Mouse (Mus musculus): ENCODE results near the gene Hsd11b2.
"Not testable (repeated sequence)": the region's sequence is repeated elsewhere in the genome, so short reads cannot be mapped to it uniquely, and the experiment has no call there.

Hsd11b2 gene

GRCm38 (mm10) chr8:105562863-105563262, 44.3 kb downstream of the Hsd11b2 start:
- no peak for DNase-seq (ENCODE audit: low read depth, low spot score)

GRCm38 (mm10) chr8:105563871-105564270, 45.3 kb downstream of the Hsd11b2 start:
- DNase-seq (ENCODE audit: low read depth, low spot score) = no peak

GRCm38 (mm10) chr8:105564573-105565229, 46.1 kb downstream of the Hsd11b2 start:
- not testable (repeated sequence) for DNase-seq (ENCODE audit: low read depth, low spot score)

GRCm38 (mm10) chr8:105565401-105565881, 46.9 kb downstream of the Hsd11b2 start:
- peak; percentile 25 for DNase-seq (ENCODE audit: low read depth, low spot score)

- peak; percentile 100 for DNase-seq (ENCODE audit: low read depth, low spot score)
These were observed 47.6 kb downstream of the Hsd11b2 start, which contains the start of gene Atp6v0d1 for GRCm38 (mm10) chr8:105565952-105566702. Atp6v0d1 (minus strand) TSS chr8:105566047.

- peak; percentile 49 for DNase-seq (ENCODE audit: low read depth, low spot score)
These were observed 48.4 kb downstream of the Hsd11b2 start for GRCm38 (mm10) chr8:105566703-105567595.

- no peak for DNase-seq (ENCODE audit: low read depth, low spot score)
These were observed 53.3 kb downstream of the Hsd11b2 start for GRCm38 (mm10) chr8:105571810-105572209.

GRCm38 (mm10) chr8:105573427-105573826, 54.9 kb downstream of the Hsd11b2 start:
- DNase-seq (ENCODE audit: low read depth, low spot score) = no peak

All from ES-CJ7 (cell line).